In the genomic region with DNA sequence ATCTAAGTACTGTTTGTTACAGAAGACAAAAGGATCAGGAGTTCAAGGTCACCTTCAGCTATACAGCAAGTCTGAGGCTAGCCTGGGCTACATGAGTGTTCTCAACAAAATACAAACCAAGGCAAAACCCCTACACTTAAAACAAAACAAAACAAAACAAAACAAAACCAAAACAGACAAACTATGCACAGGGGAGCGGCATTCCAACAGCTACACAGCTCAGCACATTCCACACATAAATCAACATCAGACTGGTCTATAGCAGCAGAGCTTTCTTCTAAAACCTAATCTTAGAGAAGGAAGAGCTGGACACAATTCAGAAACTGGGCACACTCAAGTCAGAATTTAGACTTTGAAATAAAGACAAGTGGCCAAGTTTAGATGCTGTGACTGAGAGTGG, we compare ENCODE assay signal across 30 mouse cellular contexts. TPM values are rescaled to one million over a fixed set of nuclear protein-coding genes. Genes with fewer than 3 reads are reported as not detected.
A peak's percentile ranks its signal among the peaks of the same experiment; 100 is the strongest.
DNase-seq lines count a peak whose midpoint lies in the region; ATAC-seq and TF ChIP-seq lines count a peak whose summit lies in the region.
"Had no signal": no experiment of that assay in that cellular context is flagged by ENCODE, and none has a peak within 500 bp of the region (broad histone marks: within the 10 kb centered on the region; RNA-seq: fewer than 3 reads in every experiment).

No protein-coding gene starts in this region.

- H3K27ac ChIP-seq in heart, embryonic 15.5 days, result peak overlapping the region; percentile 31; the same call in 1 of the 2 replicates
- H3K27ac ChIP-seq in kidney, adult 2 months (ENCODE audit: insufficient read depth, low read depth, low read length), result no peak overlapping the region
- H3K27ac ChIP-seq in ES-E14 (ENCODE audit: insufficient read depth, low read depth, low read length, poor library complexity, severe bottlenecking), result no peak overlapping the region; the same call in 1 of the 2 replicates
- H3K27ac ChIP-seq in forebrain, embryonic 11.5 days (ENCODE audit: low read depth, low read length), result no peak overlapping the region
- H3K27ac ChIP-seq: embryonic facial prominence, embryonic 13.5 days; forebrain, embryonic 10.5 days; gastrocnemius, adult 2 months; heart, adult 2 months; hindbrain, embryonic 12.5 days; liver, embryonic 12.5 days; midbrain, embryonic 13.5 days; neural tube, embryonic 13.5 days had no signal

- no peak overlapping the region for H3K9ac ChIP-seq in heart, embryonic 15.5 days
- H3K9ac ChIP-seq in ES-E14 (ENCODE audit: insufficient read depth, low read depth, low read length, poor library complexity, severe bottlenecking), result no peak overlapping the region
- no peak overlapping the region for H3K9ac ChIP-seq in forebrain, embryonic 11.5 days (ENCODE audit: low read length)
- H3K9ac ChIP-seq: embryonic facial prominence, embryonic 13.5 days; hindbrain, embryonic 12.5 days; liver, embryonic 12.5 days; liver, postnatal 0 days; midbrain, embryonic 13.5 days; neural tube, embryonic 13.5 days had no signal

- H3K4me3 ChIP-seq in heart, embryonic 15.5 days, result no peak overlapping the region
- no peak overlapping the region for H3K4me3 ChIP-seq in kidney, adult 2 months (ENCODE audit: insufficient read depth, low read depth, low read length)
- H3K4me3 ChIP-seq in ES-E14 (ENCODE audit: insufficient read depth in 1 of 2, low read depth in 1 of 2, low read length in 2 of 2, poor library complexity in 1 of 2, severe bottlenecking in 1 of 2), result no peak overlapping the region
- no peak overlapping the region for H3K4me3 ChIP-seq in forebrain, embryonic 11.5 days (ENCODE audit: low read depth, low read length)
- H3K4me3 ChIP-seq: embryonic facial prominence, embryonic 13.5 days; forebrain, embryonic 10.5 days; gastrocnemius, adult 2 months; heart, adult 2 months; hindbrain, embryonic 12.5 days; liver, embryonic 12.5 days; megakaryocyte, embryonic 14.5 days; midbrain, embryonic 13.5 days; neural tube, embryonic 13.5 days had no signal

- TF ChIP-seq POLR2A in kidney, adult 2 months (IDR thresholded peaks at IDR 0.05; ENCODE audit: low read depth, low read length), result no peak

- TF ChIP-seq CTCF in kidney, adult 2 months (conservative IDR thresholded peaks at IDR 0.05; ENCODE audit: insufficient read depth, insufficient read length, low read depth, low read length), result no peak

- in situ Hi-C loops in ES-E14 (cut with MboI; ENCODE audit: low sequenced_read_pairs in 2 of 2, unreplicated experiment in 2 of 2), result no loop called here

- peaks cover 12% of the 10 kb centered on the region; the same call in 1 of the 2 replicates for H3K36me3 ChIP-seq in heart, embryonic 15.5 days
- H3K36me3 ChIP-seq in kidney, adult 2 months (ENCODE audit: control insufficient read depth, insufficient read depth, low read length), result no peaks in the 10 kb centered on the region; the same call in 1 of the 2 replicates
- H3K36me3 ChIP-seq in ES-E14 (ENCODE audit: control insufficient read depth, insufficient read depth, low read length, poor library complexity, severe bottlenecking), result peaks cover 11% of the 10 kb centered on the region; the same call in 1 of the 2 replicates
- peaks cover 6% of the 10 kb centered on the region; the same call in 1 of the 2 replicates for H3K36me3 ChIP-seq in forebrain, embryonic 11.5 days (ENCODE audit: control insufficient read depth, insufficient read depth, low read length)

- no peaks in the 10 kb centered on the region for H3K9me3 ChIP-seq in heart, embryonic 15.5 days (replicated peaks)
- no peaks in the 10 kb centered on the region for H3K9me3 ChIP-seq in ES-E14 (ENCODE audit: control insufficient read depth, insufficient read depth, low read depth, low read length)
- no peaks in the 10 kb centered on the region for H3K9me3 ChIP-seq in forebrain, embryonic 11.5 days (ENCODE audit: control insufficient read depth, low read length)
- H3K9me3 ChIP-seq: embryonic facial prominence, embryonic 13.5 days; forebrain, embryonic 10.5 days; hindbrain, embryonic 12.5 days; liver, embryonic 12.5 days; megakaryocyte, embryonic 14.5 days; midbrain, embryonic 13.5 days; neural tube, embryonic 13.5 days had no signal

- WGBS in heart, embryonic 15.5 days, result 62% methylated on average over 1 of the region's 1 CpGs
- 28% methylated on average over 1 of the region's 1 CpGs for WGBS in kidney, adult 2 months
- WGBS in forebrain, embryonic 11.5 days, result 85% methylated on average over 1 of the region's 1 CpGs

- H3K4me2 ChIP-seq in heart, embryonic 15.5 days, result no peak overlapping the region
- H3K4me2 ChIP-seq in forebrain, embryonic 11.5 days (ENCODE audit: low read depth, low read length, severe bottlenecking), result no peak overlapping the region
- H3K4me2 ChIP-seq: embryonic facial prominence, embryonic 13.5 days; hindbrain, embryonic 12.5 days; liver, embryonic 12.5 days; midbrain, embryonic 13.5 days; neural tube, embryonic 13.5 days had no signal

- DNase-seq in heart, postnatal 4 days, result no peak
- DNase-seq in kidney, adult 2 months, result peak; percentile 10
- DNase-seq in kidney, adult 9 months, result no peak
- no peak for DNase-seq in ES-E14 (ENCODE audit: low read depth, low spot score)
- DNase-seq in ZHBTc4 (ENCODE audit: low read depth, low spot score), result peak; percentile 67
- no peak for DNase-seq in thymus, postnatal 10 days (ENCODE audit: low spot score in 2 of 2)
- no peak for DNase-seq in forebrain, embryonic 11.5 days (ENCODE audit: low spot score)
- DNase-seq: adrenal gland, postnatal 25 days; cerebellum, adult 11-12 months; cerebellum, adult 9-11 months; embryo, embryonic 11 days; gastrocnemius, adult 2 months; gastrocnemius, postnatal 36 days; heart, adult 2 months; kidney, adult 18-20 months; left cerebral cortex, postnatal 4 days; liver, postnatal 0 days; lung, postnatal 4 days; right cerebral cortex, postnatal 14 days; thymus, postnatal 14 days had no signal

- H3K27me3 ChIP-seq in heart, embryonic 15.5 days, result no peaks in the 10 kb centered on the region
- no peaks in the 10 kb centered on the region for H3K27me3 ChIP-seq in kidney, adult 2 months (replicated peaks; ENCODE audit: control insufficient read depth, insufficient read depth, low read length)
- H3K27me3 ChIP-seq in forebrain, embryonic 11.5 days (ENCODE audit: control insufficient read depth, insufficient read depth, low read length), result no peaks in the 10 kb centered on the region
- H3K27me3 ChIP-seq: embryonic facial prominence, embryonic 13.5 days; hindbrain, embryonic 12.5 days; liver, embryonic 12.5 days; megakaryocyte, embryonic 14.5 days; midbrain, embryonic 13.5 days; neural tube, embryonic 13.5 days had no signal

- no peaks in the 10 kb centered on the region for H3K4me1 ChIP-seq in heart, embryonic 15.5 days (replicated peaks)
- no peaks in the 10 kb centered on the region; the same call in 1 of the 2 replicates for H3K4me1 ChIP-seq in kidney, adult 2 months (ENCODE audit: control insufficient read depth, insufficient read depth, low read length)
- peaks cover 2 to 5% of the 10 kb centered on the region in 2 experiments; a peak in 3 of 4 replicates for H3K4me1 ChIP-seq in ES-E14 (ENCODE audit: control insufficient read depth in 2 of 2, insufficient read depth in 2 of 2, low read length in 2 of 2, poor library complexity in 1 of 2)
- no peaks in the 10 kb centered on the region for H3K4me1 ChIP-seq in forebrain, embryonic 11.5 days (replicated peaks; ENCODE audit: control insufficient read depth, insufficient read depth, low read length)
- H3K4me1 ChIP-seq: embryonic facial prominence, embryonic 13.5 days; forebrain, embryonic 10.5 days; hindbrain, embryonic 12.5 days; midbrain, embryonic 13.5 days; neural tube, embryonic 13.5 days had no signal

- ATAC-seq in heart, embryonic 15.5 days (replicated peaks; ENCODE audit: insufficient number of reproducible peaks, insufficient read depth, low FRiP score, low read depth), result no peak
- ATAC-seq in forebrain, embryonic 11.5 days (replicated peaks; ENCODE audit: low FRiP score), result no peak
- ATAC-seq: CD4-positive, CD25-positive, alpha-beta regulatory T cell, adult 4 months; forebrain, embryonic 16.5 days; liver, embryonic 12.5 days; liver, postnatal 0 days; midbrain, embryonic 13.5 days had no signal

TF ChIP-seq in ES-E14, 5 proteins besides CTCF, POLR2A, EP300 and RAD21:
- TF ChIP-seq MAFK (IDR thresholded peaks at IDR 0.05; ENCODE audit: insufficient read depth, low read depth, low read length) (peak; percentile 73; the same call in 1 of the 2 replicates), CHD2 (IDR thresholded peaks at IDR 0.05; ENCODE audit: low read depth, low read length) (no peak), ZC3H11A (IDR thresholded peaks at IDR 0.05; ENCODE audit: borderline replicate concordance, low read depth, low read length) (no peak)

RNA-seq across cellular contexts. Expression of a gene that starts 43.2 kb away (rescaled TPM):
- polyA plus RNA-seq in heart, embryonic 15.5 days (2015; fragmentation: Nextera tagmentation; extraction: Ambion mirVana), result 53.2 and 66.5 TPM in 2 replicates
- 10 to 100 TPM; 44.3 to 47.1 TPM for total RNA-seq in heart, postnatal 4 days (2021)
- 26.5 and 30.6 TPM in 2 replicates for polyA plus RNA-seq in kidney, adult 2 months (2012; rRNA removed)
- total RNA-seq in ES-E14 (2012; rRNA removed), result 34.4 and 53.8 TPM in 2 replicates
- polyA plus RNA-seq in forebrain, embryonic 11.5 days (2014; fragmentation: Nextera tagmentation; extraction: Ambion mirVana), result 221 and 230 TPM in 2 replicates

Comparison
In these comparisons a context has a peak if more than half of its experiments do, and no peak if none do; other contexts are left out.
1. DNase-seq: peak in kidney, adult 2 months (single experiment) and ZHBTc4 (single experiment); none in heart, postnatal 4 days (single experiment), kidney, adult 9 months (single experiment), ES-E14 (single experiment), thymus, postnatal 10 days (0 of 2) and forebrain, embryonic 11.5 days (single experiment).